Mouse (Mus musculus) neural tube, embryonic 10.5 days (tissue): ENCODE results near the gene Pomgnt2.
A peak's percentile ranks its signal among the peaks of the same experiment; 100 is the strongest.
"Not testable (repeated sequence)": the region's sequence is repeated elsewhere in the genome, so short reads cannot be mapped to it uniquely, and the experiment has no call there.

Experiments
- DNase-seq: peaks from one replicate; pipeline ENCODE4 v3.0.0-alpha.2; 2017; ENCODE audit warnings: low spot score; ENCODE audit errors: extremely low spot score

Pomgnt2 gene

DNA sequence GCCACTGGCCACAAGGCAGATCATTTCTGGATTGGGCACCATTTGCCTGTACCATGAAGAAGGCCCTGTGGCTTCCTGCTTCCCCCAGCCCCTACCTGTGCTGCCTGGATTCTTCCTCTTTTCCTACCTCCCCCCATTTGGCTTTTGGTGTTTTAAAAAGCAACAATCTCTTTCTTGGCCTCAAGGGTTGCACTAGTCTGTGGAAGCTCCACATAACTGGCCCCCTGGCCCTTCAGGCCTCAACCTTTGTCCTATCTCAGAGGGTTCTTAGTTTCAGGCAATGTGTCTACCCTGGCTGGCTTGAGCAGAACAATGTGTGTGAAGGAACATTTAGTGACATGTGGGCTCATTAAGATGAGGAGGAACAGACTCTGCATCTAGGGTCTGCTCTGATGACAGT is at the start of gene Pomgnt2:
Pomgnt2 (minus strand) TSS at position 101 of the 400 bp plus-strand sequence.
- no peak for DNase-seq

DNA sequence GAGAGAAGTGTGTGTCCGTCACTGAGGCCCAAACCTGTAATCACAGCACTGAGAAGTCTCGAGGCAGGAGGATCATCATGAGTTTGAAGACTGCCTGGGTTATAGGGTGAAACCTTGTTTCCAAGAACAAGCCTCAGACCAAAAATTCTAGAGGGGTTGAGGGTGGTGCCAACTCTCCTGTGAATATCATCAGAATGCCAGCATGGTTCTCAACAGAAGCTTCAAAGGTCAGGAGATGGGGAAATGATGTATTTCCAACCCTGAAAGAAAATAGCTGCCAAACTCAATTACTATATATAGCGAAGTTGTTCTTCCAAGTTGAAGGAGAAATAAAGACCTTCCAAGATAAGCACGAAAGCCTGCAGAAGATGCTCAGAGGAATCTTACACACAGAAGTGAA is 42.9 kb upstream of the Pomgnt2 start:
- DNase-seq: no peak

DNA sequence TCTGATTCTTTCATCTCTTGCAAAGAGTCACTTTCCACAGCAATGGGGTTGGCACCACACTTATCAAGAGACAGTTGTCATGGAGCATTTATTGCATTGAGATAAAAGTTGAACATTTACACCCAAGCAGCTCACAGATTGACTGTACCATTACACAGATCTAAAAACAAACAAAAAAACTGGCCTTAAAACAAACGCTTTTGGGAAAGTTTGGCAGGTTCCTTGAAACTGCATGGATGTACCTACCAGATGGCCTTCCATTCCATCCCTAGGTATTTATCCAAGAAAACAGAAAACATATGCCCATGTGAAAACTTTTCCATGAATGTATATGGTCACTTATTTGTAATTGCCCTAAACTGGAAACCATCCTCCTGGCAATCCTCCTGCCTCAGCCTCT is 41.7 kb upstream of the Pomgnt2 start:
- no peak for DNase-seq

DNA sequence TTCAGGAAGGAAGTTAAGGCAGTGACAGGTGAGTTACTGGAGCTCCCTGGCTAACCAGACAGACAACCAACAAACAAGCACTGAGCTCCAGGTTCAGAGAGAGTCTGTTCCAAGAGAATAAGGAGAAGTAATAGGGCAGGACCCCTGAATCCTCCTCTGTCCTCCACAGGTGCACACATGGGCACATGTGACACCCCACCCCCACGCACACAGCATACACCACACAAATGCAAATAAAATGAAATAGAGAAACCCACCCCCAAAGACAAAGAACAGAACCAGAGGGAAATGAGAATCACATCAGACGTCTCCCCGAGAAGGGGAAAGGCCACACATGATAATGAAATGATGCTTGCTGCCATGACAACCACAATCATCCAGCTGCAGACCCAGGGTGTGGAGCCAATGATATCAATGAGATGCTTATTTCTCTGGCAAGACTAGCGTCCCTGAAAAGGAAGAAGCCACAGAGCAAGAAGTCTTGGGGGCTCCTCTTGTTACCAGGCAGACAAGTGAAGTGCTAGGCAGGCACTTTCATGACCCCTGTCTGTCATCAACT is 39.7 kb upstream of the Pomgnt2 start:
- no peak for DNase-seq

DNA sequence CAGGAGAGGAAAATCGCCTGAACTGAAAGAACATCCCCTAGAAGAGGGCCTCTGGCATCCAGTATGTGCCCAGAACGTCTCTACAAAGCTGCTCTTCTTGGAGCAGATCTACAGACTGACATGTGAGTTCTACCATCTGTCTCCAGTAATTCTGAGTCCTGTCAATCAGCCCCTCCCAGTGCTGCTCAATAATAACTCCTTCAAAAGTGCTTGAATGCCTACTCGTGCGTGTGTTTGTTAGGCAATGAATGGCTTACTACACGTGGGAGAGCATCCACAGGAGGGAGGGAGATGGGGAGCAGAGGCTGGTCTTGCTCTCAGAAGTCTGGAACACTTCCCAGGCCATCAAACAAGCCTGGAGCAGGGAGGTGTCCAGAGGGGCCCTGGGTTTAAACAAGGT is 38.9 kb upstream of the Pomgnt2 start:
- no peak for DNase-seq

DNA sequence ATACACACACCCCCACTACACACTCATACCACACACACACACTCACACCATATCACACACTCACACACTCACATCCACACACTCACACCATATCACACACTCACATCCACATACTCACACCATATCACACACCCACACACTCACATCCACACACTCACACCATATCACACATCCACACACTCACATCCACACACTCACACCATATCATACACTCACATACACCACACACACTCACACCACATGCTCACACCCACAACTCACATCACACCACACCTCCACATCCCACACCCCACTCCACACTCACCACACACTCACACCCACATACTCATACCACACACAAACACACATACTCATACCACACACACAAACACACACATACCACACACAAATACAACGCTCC is 38.0 kb upstream of the Pomgnt2 start:
- DNase-seq: no peak

DNA sequence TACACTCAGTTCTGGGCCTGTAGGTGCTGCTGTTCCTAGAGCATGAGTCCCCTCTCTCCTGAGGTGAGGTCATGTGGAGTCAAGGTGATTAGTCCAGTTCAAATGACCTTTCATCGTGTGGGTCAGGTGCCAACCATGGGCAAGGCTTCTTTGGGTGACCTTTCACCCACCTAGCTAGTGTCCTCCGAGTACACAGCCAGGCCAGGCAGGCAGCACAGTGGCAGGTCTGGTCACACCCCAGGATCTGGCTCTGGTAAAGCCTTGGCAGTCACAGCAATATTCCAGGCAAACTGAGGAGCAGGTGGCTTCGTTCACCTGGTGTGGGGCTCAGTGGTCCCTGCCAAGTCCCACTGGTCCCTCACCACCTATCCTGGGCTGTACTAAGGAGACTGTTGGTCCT is 35.2 kb upstream of the Pomgnt2 start:
- no peak for DNase-seq

DNA sequence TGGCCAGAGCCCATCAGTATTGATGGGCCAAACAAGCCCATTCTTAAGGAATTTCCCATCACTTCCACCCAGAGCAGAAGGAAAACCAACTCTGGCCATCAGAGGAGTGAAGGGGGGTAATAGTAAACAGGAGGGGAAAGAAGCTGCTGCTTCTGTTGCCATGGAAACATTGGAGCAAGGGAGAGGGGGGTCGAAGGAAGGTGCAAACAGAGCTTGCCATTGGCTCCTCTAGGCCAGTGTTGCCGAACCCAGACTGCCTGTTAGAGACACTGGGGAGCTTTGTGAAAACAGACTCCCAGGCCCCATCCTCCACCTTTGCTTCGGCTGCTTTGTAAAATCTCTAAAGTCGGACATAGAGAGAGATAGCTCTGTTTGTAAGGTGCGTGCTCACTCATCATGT is 33.8 kb upstream of the Pomgnt2 start:
- DNase-seq: no peak

DNA sequence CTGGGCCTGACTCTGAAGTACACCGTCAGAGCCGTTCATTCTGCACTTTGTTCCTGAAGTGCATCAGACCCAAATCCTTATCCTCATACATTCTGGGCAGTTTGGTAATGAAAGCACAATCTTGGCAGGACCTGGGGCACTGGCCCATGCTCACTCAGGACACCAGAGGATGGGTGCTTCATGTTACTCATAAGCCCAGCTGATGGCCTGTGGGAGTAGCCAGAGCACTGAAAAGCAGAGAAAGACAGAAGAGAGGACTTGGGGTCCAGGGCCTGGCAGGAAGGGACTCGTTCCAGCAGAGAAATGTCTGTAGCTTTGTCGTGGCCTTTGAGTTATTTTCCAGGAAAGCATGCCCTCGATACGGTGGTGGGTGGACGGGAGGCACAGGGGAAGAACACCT is 32.9 kb upstream of the Pomgnt2 start:
- DNase-seq: no peak

DNA sequence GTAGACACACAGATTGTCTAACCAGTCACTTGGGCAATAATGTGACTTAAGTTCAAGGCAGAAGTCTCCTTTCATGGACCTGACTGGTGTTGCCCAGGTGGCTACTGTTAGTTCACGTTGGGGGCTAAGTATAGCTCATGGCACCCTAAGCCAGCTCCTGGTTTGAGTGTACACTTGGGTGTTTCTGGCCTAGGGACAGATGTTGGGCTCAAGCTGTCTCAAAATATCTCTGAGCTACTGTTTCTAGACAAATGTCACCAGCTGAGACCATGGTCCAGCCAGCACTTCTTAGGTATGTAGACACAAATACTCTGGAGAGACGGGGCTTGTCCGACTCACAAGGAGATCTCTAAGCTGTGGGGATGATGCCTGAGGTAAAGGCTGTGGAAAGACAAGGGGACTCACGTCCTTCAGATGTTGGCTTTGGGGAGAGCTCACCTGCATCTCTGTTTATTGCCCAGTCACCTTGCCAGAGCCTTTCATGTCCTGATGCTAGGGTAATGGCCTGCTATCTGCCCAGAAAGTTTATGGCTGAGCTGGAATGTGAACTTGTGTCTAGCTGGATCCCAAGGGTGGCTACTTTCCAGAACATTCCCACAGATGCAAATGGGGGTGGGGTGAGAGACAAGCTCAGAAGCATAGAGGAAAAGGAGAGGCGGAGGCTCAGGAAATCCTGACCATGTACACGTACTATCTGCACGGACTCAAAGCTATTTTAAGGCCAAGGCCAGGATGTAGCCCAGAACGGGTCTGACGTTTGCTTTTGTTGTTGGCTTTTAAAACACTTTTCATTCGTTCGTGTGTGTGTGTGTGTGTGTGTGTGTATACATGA is 31.2 kb upstream of the Pomgnt2 start:
- no peak for DNase-seq

DNA sequence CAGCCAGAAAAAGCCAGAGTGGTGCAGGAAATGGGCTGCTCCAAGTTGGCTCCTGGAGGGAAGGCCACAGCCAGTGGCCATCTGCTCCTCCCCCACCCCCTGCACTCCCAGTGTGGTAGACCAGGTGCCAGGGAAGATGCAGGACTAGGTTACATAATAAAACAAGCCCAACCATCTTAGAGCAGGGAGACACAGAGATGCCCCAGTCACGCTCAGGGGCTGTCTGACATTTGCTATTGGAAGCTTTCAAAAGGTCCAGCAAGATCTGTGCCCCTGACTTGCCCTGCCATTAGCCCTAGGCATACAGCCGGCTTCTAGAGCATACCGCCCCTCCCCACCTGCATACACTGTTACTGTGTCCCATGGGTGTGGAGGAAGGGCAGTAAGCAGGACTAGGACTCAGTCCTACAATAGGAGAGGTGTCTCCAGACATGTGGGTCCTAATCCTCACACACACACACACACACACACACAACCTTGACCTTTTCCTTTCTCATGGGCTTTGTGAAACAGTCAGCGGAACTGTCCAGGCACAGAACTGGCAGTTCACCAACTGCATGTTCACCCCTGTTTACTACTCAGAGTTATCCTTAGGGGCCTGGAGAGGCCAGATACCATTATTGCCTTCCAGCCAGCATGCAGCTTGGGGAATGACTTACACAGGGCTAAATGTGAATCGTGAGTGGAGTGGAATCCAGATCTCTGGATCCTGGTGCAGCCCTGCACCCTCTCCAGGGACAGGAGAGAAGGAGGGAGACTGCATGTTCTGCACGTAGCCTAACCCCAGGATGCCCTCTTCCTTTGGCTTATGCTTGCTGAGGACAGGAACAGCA is 30.4 kb upstream of the Pomgnt2 start:
- no peak for DNase-seq

DNA sequence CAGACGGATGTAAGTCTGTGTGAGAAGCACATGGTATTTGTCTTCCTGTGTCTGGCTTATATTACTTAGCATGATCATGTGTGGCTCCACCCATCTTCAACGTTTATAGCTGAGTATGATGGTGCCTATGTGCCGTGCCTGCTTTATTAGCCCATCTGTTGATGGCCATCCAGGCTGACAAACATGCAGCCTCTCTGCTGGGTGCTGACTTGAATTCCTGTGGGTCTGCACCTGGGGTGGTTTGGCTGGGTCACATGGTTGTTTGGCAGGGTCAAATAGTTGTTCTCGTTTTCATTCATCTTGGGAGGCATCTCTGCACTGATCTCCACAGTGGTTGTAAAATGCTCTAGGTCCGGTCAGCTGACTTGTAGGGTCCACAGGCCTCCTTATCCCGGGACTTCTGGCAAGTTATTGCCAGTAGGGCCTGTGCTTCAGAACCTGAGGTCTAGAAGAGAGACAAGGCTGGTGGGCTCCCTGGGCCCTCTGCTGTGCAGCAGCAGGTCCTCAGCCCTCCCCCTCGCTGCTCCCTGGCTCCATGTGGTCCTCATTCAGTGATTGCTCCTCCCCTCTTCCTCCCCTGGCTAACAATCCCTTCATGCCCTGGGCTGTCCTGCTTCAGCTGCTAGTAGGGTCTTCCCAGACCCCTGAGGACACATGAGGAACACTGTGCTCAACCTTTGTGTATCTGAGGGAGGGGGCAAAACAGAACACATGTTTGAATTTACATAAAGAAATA is 29.1 kb upstream of the Pomgnt2 start:
- DNase-seq: no peak

DNA sequence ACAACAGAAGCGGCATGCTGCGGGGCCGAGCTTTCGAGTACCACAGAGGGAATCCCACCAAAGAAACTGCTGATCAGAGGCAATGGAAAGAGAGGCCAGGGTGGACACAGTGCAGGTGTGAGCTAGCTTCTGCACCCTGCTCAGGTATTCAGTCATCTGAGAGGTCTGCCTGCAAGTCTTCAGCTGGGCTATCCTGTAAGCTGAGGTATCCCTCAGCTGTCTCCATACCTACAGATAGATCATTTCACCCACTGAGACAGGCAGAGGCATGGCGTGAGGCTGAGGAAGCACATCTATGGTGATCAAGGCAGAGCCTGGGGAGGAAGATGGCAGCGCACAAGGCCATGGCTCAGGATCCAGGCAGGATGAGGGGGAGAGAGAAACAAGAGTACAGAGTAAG is 27.5 kb upstream of the Pomgnt2 start:
- DNase-seq: no peak

DNA sequence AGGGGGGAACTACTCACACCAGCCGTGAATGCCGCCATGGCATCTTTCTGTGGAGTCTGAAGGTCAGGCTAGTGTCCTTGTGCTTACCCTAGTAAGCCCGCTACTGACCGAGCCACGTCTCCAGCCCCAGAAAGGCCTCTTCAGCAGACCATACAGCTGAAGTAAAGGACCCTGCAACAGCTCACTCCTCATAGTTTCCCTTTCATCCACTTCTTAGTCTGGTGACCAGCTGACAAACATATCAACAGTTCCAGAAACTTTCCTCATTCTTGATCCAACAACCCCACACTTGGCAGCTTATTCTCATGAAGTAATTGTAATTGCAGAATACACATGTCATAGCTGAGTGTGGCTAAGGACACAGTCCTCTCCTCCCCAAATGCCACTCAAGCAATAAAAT is 27.0 kb upstream of the Pomgnt2 start:
- no peak for DNase-seq

DNA sequence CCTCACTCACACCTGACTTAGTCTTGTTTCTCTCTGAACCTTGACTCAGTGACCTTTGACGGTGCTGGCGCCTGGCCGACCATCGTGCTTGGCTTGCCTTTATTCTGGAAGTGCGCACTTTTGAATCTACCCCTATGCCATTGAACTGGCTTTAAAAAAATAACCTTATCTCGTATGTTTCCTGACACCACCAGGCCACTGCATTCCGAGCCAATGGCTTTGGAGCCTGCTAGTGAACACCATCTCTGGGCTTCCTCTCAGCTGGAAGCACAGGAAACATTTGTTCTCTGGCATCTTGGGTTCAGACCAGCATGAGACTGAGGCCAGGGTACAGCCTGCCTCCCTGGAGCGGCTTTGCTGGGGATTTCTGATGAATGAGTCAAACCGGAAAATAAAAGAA is 25.9 kb upstream of the Pomgnt2 start:
- no peak for DNase-seq

DNA sequence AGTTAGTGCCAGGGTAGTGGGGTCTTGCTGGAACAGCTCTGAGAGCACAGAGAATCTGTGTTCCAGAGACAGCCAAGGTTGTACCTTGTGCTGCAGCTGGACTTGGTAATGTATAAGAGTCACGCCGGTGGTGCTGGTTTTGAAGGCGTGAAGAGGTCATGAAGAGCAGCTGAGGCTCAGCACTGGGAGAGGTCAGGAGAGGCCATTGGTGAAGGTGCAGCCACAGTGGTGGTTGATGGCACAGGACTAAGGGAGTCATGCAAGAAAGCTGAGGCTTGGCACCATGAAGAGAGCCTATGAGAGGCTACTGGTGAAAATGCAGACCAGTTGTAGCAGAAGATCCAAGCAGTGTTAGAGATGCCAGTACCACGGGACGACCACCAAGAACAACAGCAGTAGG is 24.7 kb upstream of the Pomgnt2 start:
- no peak for DNase-seq

DNA sequence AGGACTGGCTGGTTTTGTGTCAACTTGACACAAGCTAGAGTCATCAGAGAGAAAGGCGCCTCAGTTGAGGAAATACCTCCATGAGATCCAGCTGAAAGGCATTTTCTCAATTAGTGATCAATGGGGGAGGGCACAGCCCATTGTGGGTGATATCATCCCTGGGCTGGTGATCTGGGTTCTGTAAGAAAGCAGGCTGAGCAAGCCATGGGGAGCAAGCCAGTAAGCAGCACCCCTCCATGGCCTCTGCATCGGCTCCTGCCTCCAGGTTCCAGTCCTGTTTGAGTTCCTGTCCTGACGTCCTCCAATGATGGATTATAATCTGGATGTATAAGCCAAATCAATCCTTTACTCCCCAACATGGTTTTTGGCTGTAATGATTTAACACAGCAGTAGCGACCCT is 24.3 kb upstream of the Pomgnt2 start:
- DNase-seq: not testable (repeated sequence)

DNA sequence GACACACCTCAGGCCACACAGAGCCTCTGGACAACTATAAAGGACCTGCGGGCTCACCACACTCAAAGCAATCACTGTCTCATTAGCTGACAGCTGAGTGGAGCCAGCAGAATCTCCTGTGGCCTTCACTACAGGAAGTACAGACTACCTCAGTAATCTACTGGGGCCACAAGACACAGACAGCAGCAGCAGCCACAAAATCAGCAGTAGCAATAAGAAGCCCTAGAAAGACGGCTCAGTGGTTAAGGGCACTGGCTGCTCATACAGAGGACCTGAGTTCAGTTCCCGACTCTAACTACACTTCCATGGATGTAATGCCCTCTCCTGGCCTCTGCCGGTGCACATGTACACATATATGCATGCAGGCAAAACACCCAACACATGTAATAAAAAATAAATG is 23.4 kb upstream of the Pomgnt2 start:
- DNase-seq: no peak

DNA sequence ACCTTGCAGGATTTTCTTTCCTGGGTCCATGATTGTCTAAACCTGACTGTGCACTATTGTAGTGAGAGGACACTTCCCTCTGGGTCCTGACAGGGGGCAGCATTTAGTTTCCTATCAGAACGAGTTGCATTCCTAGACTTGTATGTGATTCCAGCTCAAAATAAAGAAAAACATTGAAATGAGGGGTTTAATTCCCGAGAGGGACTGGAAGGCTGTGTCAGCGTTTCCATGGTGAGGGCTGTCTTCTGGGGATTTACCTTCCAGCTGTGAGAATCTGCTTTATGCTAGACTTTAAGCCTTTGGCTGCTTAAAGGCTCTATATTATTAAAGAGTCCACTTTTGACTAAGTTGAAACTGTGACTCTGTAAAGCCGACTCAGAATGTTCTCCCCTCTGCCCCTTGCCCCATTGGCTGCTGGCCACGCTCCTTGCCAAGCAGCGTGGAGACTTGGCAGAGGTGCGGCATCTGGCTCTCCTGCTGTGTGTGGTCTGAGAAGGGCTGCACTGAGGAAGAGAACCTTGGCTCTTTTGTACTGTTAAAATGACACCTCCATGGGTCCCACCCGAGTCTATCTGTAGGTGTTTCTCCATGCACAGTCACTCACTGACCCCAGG is 22.0 kb upstream of the Pomgnt2 start:
- DNase-seq: peak; percentile 45

DNA sequence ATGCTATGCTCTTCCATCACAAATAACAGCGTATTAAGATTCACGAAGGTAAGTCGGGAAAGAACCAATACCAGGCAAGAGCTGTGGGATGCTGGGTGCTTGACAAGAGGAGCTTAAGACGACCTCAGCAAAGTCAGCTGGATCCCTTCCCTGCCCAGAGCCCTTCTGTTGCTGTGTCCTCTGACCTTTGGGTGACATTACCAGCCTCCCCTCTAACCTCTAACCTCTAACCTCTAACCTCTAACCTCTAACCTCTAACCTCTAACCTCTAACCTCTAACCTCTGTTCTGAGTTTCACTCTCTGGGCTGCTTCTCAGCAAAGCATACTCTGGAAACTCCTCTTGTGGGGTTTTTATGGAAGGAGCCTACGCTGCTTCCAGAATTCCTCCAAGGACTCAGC is 21.2 kb upstream of the Pomgnt2 start:
- DNase-seq: no peak

DNA sequence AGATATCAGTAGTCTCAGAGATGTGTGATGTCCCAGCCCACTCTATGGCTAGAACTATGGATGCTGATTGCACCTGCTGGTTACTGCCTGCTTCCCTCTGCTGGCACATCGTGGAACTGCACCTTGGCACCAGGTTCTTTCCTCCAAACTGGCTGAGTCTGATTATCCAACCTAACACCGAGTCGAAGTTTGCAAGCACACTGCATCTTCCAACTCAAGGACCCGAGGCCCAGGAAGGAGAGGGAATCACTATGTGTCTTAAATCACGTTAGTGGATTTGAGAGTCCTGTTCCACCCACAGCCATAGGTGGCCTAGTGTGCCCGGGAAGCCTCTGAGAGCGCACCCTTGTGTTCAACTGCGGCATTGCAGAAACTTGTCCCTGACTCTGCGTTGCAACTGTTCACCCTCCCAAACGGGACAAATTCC is 17.3 kb upstream of the Pomgnt2 start:
- peak; percentile 80 for DNase-seq
